Mouse (Mus musculus) lung, postnatal 0 days (tissue): Measurements from ENCODE around the gene Ddx54.

Experiments
- CTCF ChIP-seq: IDR thresholded peaks from 2 replicates; pipeline ENCODE4 v1.5.1; 2016; ENCODE audit warnings: antibody characterized with exemption, mild to moderate bottlenecking
- EP300 ChIP-seq: IDR thresholded peaks from 2 replicates; pipeline ENCODE4 v1.6.1; 2016; ENCODE audit warnings: antibody characterized with exemption, mild to moderate bottlenecking, control low read depth

DNA sequence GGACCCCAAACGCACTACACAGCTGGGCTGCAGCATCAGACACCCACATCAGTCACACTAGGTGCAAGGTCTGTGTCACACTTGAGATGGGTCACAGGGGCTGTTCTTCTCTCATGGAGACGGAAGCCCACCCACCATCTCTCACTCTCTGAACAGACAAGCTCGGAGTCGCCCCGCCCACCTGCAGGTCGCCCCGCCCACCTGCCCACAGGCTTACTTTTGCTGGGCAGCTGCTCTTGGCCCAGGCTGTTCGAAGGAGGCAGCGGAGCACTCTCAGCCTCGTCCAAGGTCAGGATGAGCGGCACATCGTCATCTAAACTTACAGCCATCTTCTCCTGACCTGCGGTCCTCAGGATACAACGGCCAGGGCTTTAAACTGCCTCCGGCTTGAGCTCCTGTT is 27.6 kb upstream of the Ddx54 start:
- TF ChIP-seq CTCF (no peak), EP300 (no peak)
